Mouse (Mus musculus) lung, postnatal 25 days (tissue): ENCODE results near the gene Hunk.

Experiments used
- DNase-seq: peaks from one replicate; pipeline ENCODE4 v3.0.0; 2022; ENCODE audit warnings: low spot score

Hunk gene

GRCm38 (mm10) chr16:90394761-90395160, 8.9 kb downstream of the Hunk start:
- no peak for DNase-seq

GRCm38 (mm10) chr16:90395996-90396556, 10.3 kb downstream of the Hunk start:
- DNase-seq: no peak

GRCm38 (mm10) chr16:90396882-90397281, 11.1 kb downstream of the Hunk start:
- no peak for DNase-seq

- no peak for DNase-seq
Measured at GRCm38 (mm10) chr16:90400314-90400713, 14.5 kb downstream of the Hunk start.

GRCm38 (mm10) chr16:90400906-90401666, 15.3 kb downstream of the Hunk start:
- no peak for DNase-seq

- DNase-seq: no peak
Measured at GRCm38 (mm10) chr16:90402292-90402691, 16.5 kb downstream of the Hunk start.

- DNase-seq: no peak
Measured at GRCm38 (mm10) chr16:90405195-90405594, 19.4 kb downstream of the Hunk start.

GRCm38 (mm10) chr16:90405599-90405998, 19.8 kb downstream of the Hunk start:
- no peak for DNase-seq

GRCm38 (mm10) chr16:90407541-90408289, 21.9 kb downstream of the Hunk start:
- DNase-seq: no peak

- DNase-seq: no peak
Measured at GRCm38 (mm10) chr16:90412096-90413082, 26.6 kb downstream of the Hunk start.

GRCm38 (mm10) chr16:90416621-90417020, 30.8 kb downstream of the Hunk start:
- no peak for DNase-seq

GRCm38 (mm10) chr16:90418661-90419060, 32.8 kb downstream of the Hunk start:
- DNase-seq: no peak

GRCm38 (mm10) chr16:90421145-90421544, 35.3 kb downstream of the Hunk start:
- DNase-seq: no peak

GRCm38 (mm10) chr16:90421551-90421950, 35.7 kb downstream of the Hunk start:
- DNase-seq: no peak

- peak; percentile 26 for DNase-seq
Measured at GRCm38 (mm10) chr16:90422108-90422529, 36.3 kb downstream of the Hunk start.

- no peak for DNase-seq
Measured at GRCm38 (mm10) chr16:90423898-90424297, 38.1 kb downstream of the Hunk start.

- peak; percentile 16 for DNase-seq
Measured at GRCm38 (mm10) chr16:90424391-90424790, 38.6 kb downstream of the Hunk start.

- no peak for DNase-seq
Measured at GRCm38 (mm10) chr16:90426234-90426633, 40.4 kb downstream of the Hunk start.

GRCm38 (mm10) chr16:90427838-90428630, 42.2 kb downstream of the Hunk start:
- DNase-seq: no peak

- DNase-seq: no peak
Measured at GRCm38 (mm10) chr16:90433551-90433950, 47.7 kb downstream of the Hunk start.

- no peak for DNase-seq
Measured at GRCm38 (mm10) chr16:90435231-90435630, 49.4 kb downstream of the Hunk start.
